Mouse (Mus musculus) C2C12 (cell line): Measurements from ENCODE around the gene Dixdc1.

Experiments used
- CEBPB ChIP-seq: IDR thresholded peaks from one replicate; pipeline ENCODE4 v1.6.1; 2011; ENCODE audit warnings: low read depth, mild to moderate bottlenecking, control low read depth, moderate library complexity
- CTCF ChIP-seq: IDR thresholded peaks from one replicate; pipeline ENCODE4 v1.5.1; 2011; ENCODE audit not compliant: control insufficient read depth, insufficient read depth, insufficient read length
- FOSL1 ChIP-seq: IDR thresholded peaks from one replicate; pipeline ENCODE4 v1.8.0; 2011; ENCODE audit warnings: mild to moderate bottlenecking, low read length; ENCODE audit not compliant: poor library complexity, insufficient read depth, severe bottlenecking
- MAX ChIP-seq: IDR thresholded peaks from one replicate; pipeline ENCODE4 v1.6.1; 2011; ENCODE audit warnings: mild to moderate bottlenecking, control low read depth
- MYOG ChIP-seq: IDR thresholded peaks from one replicate; pipeline ENCODE4 v1.6.1; 2011; ENCODE audit not compliant: control insufficient read depth, insufficient read length; ENCODE audit errors: extremely low read depth
- USF1 ChIP-seq: IDR thresholded peaks from one replicate; pipeline ENCODE4 v1.6.1; 2011; ENCODE audit warnings: low read depth, mild to moderate bottlenecking, control low read depth, moderate library complexity

DNA sequence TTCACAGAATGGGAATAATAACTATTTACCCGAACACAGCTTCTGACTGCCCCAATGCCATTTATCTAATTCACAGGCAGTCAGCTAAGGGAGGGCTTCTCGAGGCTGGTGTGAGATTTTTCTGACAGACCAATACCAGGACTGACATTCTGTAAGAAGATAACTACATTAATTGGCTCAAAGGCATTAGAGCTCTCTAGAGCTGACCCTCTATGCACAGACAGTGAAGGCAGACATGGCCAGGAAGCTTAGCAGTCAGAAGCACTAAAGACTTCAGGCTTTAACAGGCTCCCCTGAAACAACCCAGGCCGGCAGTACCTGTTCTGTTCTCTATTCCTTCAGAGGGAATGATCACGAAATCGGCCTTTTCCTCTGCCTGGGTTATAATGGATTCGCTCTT is 44.2 kb downstream of the Dixdc1 start:
- no peak for TF ChIP-seq MAX
- TF ChIP-seq CTCF, result no peak
- TF ChIP-seq MYOG, result no peak
- TF ChIP-seq USF1, result no peak
- TF ChIP-seq FOSL1, result no peak
- TF ChIP-seq CEBPB, result no peak
